Mouse (Mus musculus) large intestine, adult 2 months (tissue): ENCODE data around the gene Kif21a. TPM values are rescaled to one million over a fixed set of nuclear protein-coding genes. Genes with fewer than 3 reads are reported as not detected.

Source experiments
- DNase-seq: peaks from one replicate; pipeline ENCODE4 v3.0.0-alpha.2; 2012; ENCODE audit warnings: low read depth, low spot score
- WGBS: fragments of 180-500 bp; shearing (Covaris S2); methylation state at CpG from one replicate; pipeline ENCODE4 v1.1.7; 2018; 5-methylcytosine and 5-hydroxymethylcytosine counted together
- polyA plus RNA-seq: library from polyadenylated mRNA; depleted of rRNA; stranded (reverse); fragments of >200 nt; gene quantifications from 2 replicates; pipeline ENCODE4 v1.2.3, GENCODE M21; 2012; rRNA removed

Kif21a gene
- polyA plus RNA-seq, 1 experiment = 4.2 TPM

DNA sequence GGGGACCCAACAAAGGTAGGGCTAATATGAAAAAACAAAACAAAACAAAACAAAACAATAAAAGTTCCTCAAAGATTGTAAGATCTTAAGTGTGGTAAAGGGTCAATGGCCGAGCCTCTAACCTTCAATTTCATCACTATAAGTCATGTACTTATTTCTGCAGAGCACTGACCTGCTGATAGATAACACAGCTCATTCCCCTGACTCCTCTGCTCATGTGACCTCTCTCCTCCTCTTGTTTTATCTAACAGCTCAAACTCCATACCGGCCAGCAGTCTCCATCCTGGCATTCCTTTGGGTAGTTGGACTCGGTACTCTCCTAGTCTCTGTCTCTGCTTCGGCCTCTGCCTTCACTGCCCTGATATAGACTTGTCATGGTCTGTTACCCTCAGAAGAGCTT, 87.2 kb downstream of the Kif21a start:
- 71% methylated on average over 4 of the region's 4 CpGs for WGBS
- DNase-seq = no peak

DNA sequence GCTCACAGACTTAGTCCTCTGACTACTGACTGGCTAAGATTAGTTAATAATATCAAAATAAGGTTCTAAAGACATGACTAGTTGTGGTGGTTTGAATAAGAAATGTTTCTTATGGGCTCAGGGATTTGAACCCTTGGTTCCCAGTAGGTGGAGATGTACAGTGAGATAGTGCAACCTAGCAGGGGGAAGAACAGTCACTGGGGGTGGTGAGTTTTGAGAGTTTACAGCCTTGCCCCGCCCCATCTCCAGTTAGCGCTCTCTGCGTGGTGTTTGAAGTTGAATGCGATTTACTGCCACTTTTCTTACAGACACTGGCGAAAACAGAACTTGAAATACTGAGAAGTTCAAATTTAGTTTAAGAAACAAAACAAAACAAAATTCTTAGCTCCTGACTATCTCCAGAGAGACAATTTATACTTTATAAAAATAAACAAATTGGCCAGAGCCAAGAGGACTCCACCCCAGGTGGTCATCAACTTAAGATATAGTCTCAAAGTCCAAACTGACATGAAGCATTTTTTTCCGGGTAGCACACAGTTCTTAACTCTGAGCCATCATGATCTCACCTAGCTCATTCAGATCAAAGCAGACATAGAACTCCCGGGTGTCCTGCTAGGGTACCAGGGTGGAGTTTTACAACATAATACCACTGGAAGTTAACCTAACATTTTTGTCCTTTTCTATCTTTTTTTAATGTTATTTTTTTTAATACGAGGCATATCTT, 88.8 kb downstream of the Kif21a start:
- peak; percentile 47 for DNase-seq
- WGBS = 24% methylated on average over 8 of the region's 8 CpGs

DNA sequence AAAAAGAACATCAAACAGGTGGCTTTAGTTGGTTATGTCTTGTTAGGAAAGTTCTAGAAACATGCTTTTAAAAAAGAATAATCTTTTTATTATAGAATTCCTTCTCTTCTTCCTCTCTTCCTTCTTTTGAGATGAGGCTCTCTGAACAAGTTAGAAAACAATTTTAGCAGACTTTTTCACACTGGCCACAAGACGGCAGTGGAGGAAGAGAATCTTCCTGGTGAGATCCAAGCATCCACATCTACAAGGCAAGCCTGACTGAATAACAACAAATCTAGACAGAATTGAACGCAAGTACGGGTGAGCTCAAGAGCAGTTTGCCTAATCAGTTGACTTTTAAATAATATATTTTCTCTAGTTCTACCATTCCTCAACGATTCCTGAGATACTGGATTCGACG, 98.4 kb downstream of the Kif21a start:
- 88% methylated on average over 6 of the region's 6 CpGs for WGBS
- no peak for DNase-seq

DNA sequence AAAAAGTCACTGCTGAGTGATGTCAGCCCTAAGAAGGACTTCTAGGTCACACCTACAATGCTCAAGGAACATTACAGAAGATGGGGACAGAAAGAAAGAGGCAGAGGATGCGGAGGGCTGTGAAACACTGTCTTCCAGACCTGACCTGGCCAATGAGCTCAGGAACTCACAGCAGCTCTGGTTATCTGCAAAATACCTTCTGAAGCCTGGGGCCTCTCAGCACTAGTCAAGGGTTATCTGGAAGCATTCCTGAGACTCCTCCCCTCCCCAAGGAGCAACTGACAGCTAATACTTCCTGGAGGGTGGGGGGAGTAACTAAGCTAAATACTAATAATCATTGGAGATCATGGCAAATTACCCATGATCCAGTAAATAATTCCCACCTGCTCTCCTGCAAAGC, 111.3 kb downstream of the Kif21a start:
- DNase-seq = no peak
- 94% methylated on average over 1 of the region's 1 CpGs for WGBS

DNA sequence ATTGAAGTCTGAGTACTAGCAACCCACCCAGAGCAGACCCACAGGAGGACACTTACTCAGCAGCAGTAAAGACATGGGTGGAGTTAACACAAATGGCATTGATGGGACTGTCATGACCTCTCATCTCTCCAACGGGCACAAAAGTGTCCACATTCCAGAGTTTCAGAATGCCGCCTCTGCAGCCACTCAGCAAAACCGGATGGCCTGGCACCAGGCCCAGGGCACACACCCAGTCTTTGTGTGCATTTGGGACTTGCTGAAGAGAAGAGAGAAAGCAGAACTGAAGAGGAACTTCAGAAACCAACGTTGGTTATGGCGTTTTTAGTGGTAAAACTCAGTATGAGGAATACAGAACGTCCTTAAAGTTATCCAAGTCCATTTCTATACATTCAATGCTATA, 114.2 kb downstream of the Kif21a start:
- 26% methylated on average over 6 of the region's 6 CpGs for WGBS
- DNase-seq = no peak

DNA sequence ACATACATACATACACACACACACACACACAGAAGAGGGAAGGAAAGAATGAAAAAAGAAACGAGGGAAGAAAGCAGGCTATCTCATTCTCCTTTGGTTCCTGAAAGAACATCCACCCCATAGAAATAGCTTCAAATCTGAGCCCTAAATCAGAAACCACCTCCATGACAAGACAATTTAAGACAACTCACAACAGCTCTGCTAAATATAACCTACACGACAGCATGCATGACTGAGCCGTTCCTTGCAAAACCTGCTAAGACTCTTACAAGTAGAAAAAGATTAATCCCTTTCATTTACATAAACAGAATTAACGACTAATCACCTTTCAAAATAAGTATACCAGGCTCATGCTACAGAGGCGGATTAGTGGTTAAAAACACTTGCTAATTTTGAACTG, 118.3 kb downstream of the Kif21a start:
- DNase-seq = no peak
- WGBS = 76% methylated on average over 5 of the region's 5 CpGs

DNA sequence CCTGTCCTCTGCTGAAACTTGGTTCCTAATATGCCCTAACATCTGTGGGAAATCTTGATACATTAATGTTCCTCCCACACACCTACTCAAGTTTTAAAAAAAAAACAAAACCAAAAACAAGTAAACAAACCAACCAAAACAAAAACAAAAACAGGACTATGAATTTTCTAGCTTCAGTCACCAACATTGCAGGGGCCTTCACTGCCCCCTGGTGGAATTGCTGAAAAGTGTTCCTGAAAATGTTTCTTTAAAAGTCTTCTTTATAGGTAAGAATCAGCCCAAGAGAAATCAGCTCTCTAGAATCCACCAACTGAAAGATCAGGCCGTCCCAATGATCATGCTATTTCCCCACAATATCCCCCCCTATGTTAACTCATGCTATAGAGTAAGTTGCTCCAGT, 120.7 kb downstream of the Kif21a start:
- DNase-seq = no peak
- 11% methylated on average over 1 of the region's 1 CpGs for WGBS

DNA sequence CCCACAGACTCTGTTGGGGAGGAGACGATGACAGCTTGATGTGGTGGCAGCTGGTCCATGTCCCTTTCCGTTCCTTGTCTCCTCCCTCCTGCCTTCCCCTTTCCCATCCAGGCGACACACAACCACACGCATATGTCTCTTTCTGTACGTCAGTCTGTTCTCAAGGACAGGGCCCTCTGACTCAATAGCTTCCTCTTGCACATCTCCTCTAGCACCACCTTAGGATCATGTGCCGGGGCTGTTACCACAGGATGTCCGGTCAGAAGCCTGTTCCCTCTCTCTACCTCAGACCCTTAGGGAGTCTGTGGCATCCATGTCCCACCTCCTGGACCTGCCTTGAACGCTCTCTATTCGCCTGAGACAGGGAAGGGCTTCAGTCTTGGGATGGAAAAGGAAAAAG, 153.3 kb downstream of the Kif21a start:
- 80% methylated on average over 9 of the region's 9 CpGs for WGBS
- no peak for DNase-seq

DNA sequence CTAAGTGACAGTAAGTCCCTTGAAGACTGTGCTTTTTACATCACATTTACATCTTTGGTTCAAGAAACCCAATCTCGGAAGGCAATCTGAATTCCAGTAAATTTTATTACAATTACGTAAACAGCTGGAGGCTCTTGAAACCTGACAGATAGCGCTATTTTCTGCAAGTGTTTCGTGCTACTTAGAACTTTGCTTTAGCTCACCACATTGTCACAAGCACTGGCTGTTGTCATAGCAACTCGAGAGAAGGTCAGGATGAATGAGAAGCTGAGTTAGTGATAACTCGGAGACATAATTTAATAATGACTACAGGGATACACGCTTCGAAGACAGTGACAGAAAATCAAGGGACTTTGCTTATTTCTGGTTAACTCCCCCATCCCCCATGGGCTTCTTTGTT, 162.3 kb downstream of the Kif21a start:
- 57% methylated on average over 8 of the region's 8 CpGs for WGBS

More for the DNA sequence above, 162.3 kb downstream of the Kif21a start:
- DNase-seq = no peak

Other genes starting within 250 kb of the Kif21a start
- gene Abcd2, start 141.9 kb upstream of the Kif21a start, polyA plus RNA-seq = 0.66 and 1.1 TPM in 2 replicates
- gene CN725425, start 149.5 kb upstream of the Kif21a start, polyA plus RNA-seq = not detected in 2 replicates